Mouse (Mus musculus) activated CD4-positive, CD25-positive, alpha-beta regulatory T cell, adult 4 months (primary cell): ENCODE measurements around the gene Mypop. TPM values are rescaled to one million over a fixed set of nuclear protein-coding genes. Genes with fewer than 3 reads are reported as not detected.
A peak's percentile ranks its signal among the peaks of the same experiment; 100 is the strongest.

Experiments
- ATAC-seq: one replicate; pipeline ENCODE4 v1.8.0; 2017
- polyA plus RNA-seq, 2 experiments: library from polyadenylated mRNA; unstranded; fragments of 100-300 nt; shearing (Covaris generic); gene quantifications; one replicate each; pipeline ENCODE4 v1.2.1; 2017

The Mypop gene
- 1 to 10 TPM; 2.2 to 2.8 TPM for polyA plus RNA-seq

- ATAC-seq, result peak; percentile 79
These were observed at the start of gene Mypop for GRCm38 (mm10) chr7:18990601-18991295. Gene Mypop (plus strand): TSS chr7:18991245.

- no peak for ATAC-seq
These were observed 48.7 kb upstream of the Mypop start for GRCm38 (mm10) chr7:18942376-18942775.

- no peak for ATAC-seq
These were observed 48.2 kb upstream of the Mypop start for GRCm38 (mm10) chr7:18942815-18943214.

- ATAC-seq, result no peak
These were observed 42.9 kb upstream of the Mypop start for GRCm38 (mm10) chr7:18948151-18948550.

- ATAC-seq, result no peak
These were observed 41.1 kb upstream of the Mypop start for GRCm38 (mm10) chr7:18949781-18950522.

- no peak for ATAC-seq
These were observed 40.3 kb upstream of the Mypop start for GRCm38 (mm10) chr7:18950523-18951315.

- ATAC-seq, result no peak
These were observed 39.6 kb upstream of the Mypop start for GRCm38 (mm10) chr7:18951397-18951796.

GRCm38 (mm10) chr7:18957569-18958383 lies 33.3 kb upstream of the Mypop start:
- ATAC-seq, result peak; percentile 32

- ATAC-seq, result no peak
These were observed 32.7 kb upstream of the Mypop start for GRCm38 (mm10) chr7:18958384-18958766.

- no peak for ATAC-seq
These were observed 31.6 kb upstream of the Mypop start for GRCm38 (mm10) chr7:18959446-18959845.

- ATAC-seq, result no peak
These were observed 28.8 kb upstream of the Mypop start for GRCm38 (mm10) chr7:18962171-18962792.

GRCm38 (mm10) chr7:18962795-18963194 lies 28.2 kb upstream of the Mypop start:
- ATAC-seq, result no peak

GRCm38 (mm10) chr7:18963294-18963843 lies 27.7 kb upstream of the Mypop start:
- no peak for ATAC-seq

- no peak for ATAC-seq
These were observed 25.7 kb upstream of the Mypop start for GRCm38 (mm10) chr7:18965312-18965711.

GRCm38 (mm10) chr7:18967603-18968002 lies 23.4 kb upstream of the Mypop start:
- no peak for ATAC-seq

- no peak for ATAC-seq
These were observed 20.1 kb upstream of the Mypop start for GRCm38 (mm10) chr7:18970956-18971355.

- ATAC-seq, result no peak
These were observed 12.7 kb upstream of the Mypop start for GRCm38 (mm10) chr7:18978381-18978780.

- no peak for ATAC-seq
These were observed 4.5 kb upstream of the Mypop start for GRCm38 (mm10) chr7:18986503-18986902.

- no peak for ATAC-seq
These were observed 3.9 kb upstream of the Mypop start, which contains the start of gene Nanos2 for GRCm38 (mm10) chr7:18987100-18987499. Gene Nanos2 (plus strand): TSS chr7:18987400.

- no peak for ATAC-seq
These were observed 3.3 kb upstream of the Mypop start for GRCm38 (mm10) chr7:18987747-18988146.

GRCm38 (mm10) chr7:18988780-18989179 lies 2.3 kb upstream of the Mypop start:
- no peak for ATAC-seq

GRCm38 (mm10) chr7:18989995-18990394 lies 1.1 kb upstream of the Mypop start:
- no peak for ATAC-seq
